Mouse (Mus musculus): ENCODE measurements around the gene Rogdi. TPM values are rescaled to one million over a fixed set of nuclear protein-coding genes. Genes with fewer than 3 reads are reported as not detected.

The Rogdi gene
- polyA plus RNA-seq, 1 experiment from 2014 or later, result 58.9 TPM

- H3K9me3 ChIP-seq (ENCODE audit: control insufficient read depth, low read length), result no peaks in the 10 kb centered on the region
- ATAC-seq (ENCODE audit: insufficient number of reproducible peaks, insufficient read depth, low FRiP score, low read depth), result no peak
- H3K4me3 ChIP-seq (ENCODE audit: control insufficient read depth in 1 of 2, insufficient read depth in 1 of 2, low read depth in 1 of 2, low read length in 2 of 2), result no peak overlapping the region
- no peaks in the 10 kb centered on the region for H3K27me3 ChIP-seq (ENCODE audit: control insufficient read depth, insufficient read depth, low read length)
- no peak overlapping the region for H3K9ac ChIP-seq (ENCODE audit: low read length)
- WGBS, result 87% methylated on average over 8 of the region's 8 CpGs
- no peak overlapping the region for H3K27ac ChIP-seq (replicated peaks in 1 of 2; ENCODE audit: control insufficient read depth in 1 of 2, insufficient read depth in 1 of 2, low read depth in 2 of 2, low read length in 2 of 2)
- H3K4me1 ChIP-seq (ENCODE audit: control insufficient read depth in 2 of 2, insufficient read depth in 2 of 2, low read length in 2 of 2), result peaks cover 4 to 13% of the 10 kb centered on the region in 2 experiments; a peak in 3 of 4 replicates
- no peak overlapping the region for H3K4me2 ChIP-seq (ENCODE audit: low read length)
- peaks cover 36% of the 10 kb centered on the region for H3K36me3 ChIP-seq (ENCODE audit: control insufficient read depth, insufficient read depth, low read length)
Measured at GRCm38 (mm10) chr16:4960260-4960659, 53.1 kb downstream of the Rogdi start.

Other genes with a start within 250 kb of the Rogdi start
- 121 and 135 TPM in 2 replicates for gene Cdip1, start 223.3 kb downstream of the Rogdi start, polyA plus RNA-seq (2014; fragmentation: Nextera tagmentation; extraction: Ambion mirVana)
- 0.28 and 0.58 TPM in 2 replicates for gene 4930562C15Rik, start 178.1 kb downstream of the Rogdi start, polyA plus RNA-seq (2014; fragmentation: Nextera tagmentation; extraction: Ambion mirVana)
- 24.2 and 25.3 TPM in 2 replicates for gene Ubald1, start 133.2 kb downstream of the Rogdi start, polyA plus RNA-seq (2014; fragmentation: Nextera tagmentation; extraction: Ambion mirVana)
- 115 and 120 TPM in 2 replicates for gene Mgrn1, start 127.3 kb downstream of the Rogdi start, polyA plus RNA-seq (2014; fragmentation: Nextera tagmentation; extraction: Ambion mirVana)
- 126 and 128 TPM in 2 replicates for gene Nudt16l1, start 74.8 kb downstream of the Rogdi start, polyA plus RNA-seq (2014; fragmentation: Nextera tagmentation; extraction: Ambion mirVana)
- gene Anks3, start 49.3 kb downstream of the Rogdi start, polyA plus RNA-seq (2014; fragmentation: Nextera tagmentation; extraction: Ambion mirVana), result 26.6 and 32.3 TPM in 2 replicates
- not detected in 2 replicates for gene Sept12, start 15.7 kb downstream of the Rogdi start, polyA plus RNA-seq (2014; fragmentation: Nextera tagmentation; extraction: Ambion mirVana)
- gene Smim22, start 6.3 kb downstream of the Rogdi start, polyA plus RNA-seq (2014; fragmentation: Nextera tagmentation; extraction: Ambion mirVana), result 3.3 and 4.2 TPM in 2 replicates
- 59.7 and 68.3 TPM in 2 replicates for gene Glyr1, start 36.3 kb upstream of the Rogdi start, polyA plus RNA-seq (2014; fragmentation: Nextera tagmentation; extraction: Ambion mirVana)
- 17.1 and 17.4 TPM in 2 replicates for gene Ubn1, start 36.5 kb upstream of the Rogdi start, polyA plus RNA-seq (2014; fragmentation: Nextera tagmentation; extraction: Ambion mirVana)
- gene Ppl, start 118.9 kb upstream of the Rogdi start, polyA plus RNA-seq (2014; fragmentation: Nextera tagmentation; extraction: Ambion mirVana), result 1.3 and 1.6 TPM in 2 replicates
- 0.03 TPM in 1 of 2 replicates, not detected in the other for gene Sec14l5, start 133.6 kb upstream of the Rogdi start, polyA plus RNA-seq (2014; fragmentation: Nextera tagmentation; extraction: Ambion mirVana)
- gene Nagpa, start 190.5 kb upstream of the Rogdi start, polyA plus RNA-seq (2014; fragmentation: Nextera tagmentation; extraction: Ambion mirVana), result 13.1 and 13.7 TPM in 2 replicates
- 5.1 and 6.3 TPM in 2 replicates for gene AU021092, start 208.7 kb upstream of the Rogdi start, polyA plus RNA-seq (2014; fragmentation: Nextera tagmentation; extraction: Ambion mirVana)
- gene Alg1, start 220.1 kb upstream of the Rogdi start, polyA plus RNA-seq (2014; fragmentation: Nextera tagmentation; extraction: Ambion mirVana), result 27.9 and 29.5 TPM in 2 replicates
- gene Eef2kmt, start 242.4 kb upstream of the Rogdi start, polyA plus RNA-seq (2014; fragmentation: Nextera tagmentation; extraction: Ambion mirVana), result 31.2 and 31.7 TPM in 2 replicates